Mouse (Mus musculus) CH12F3 (cell line): ENCODE measurements at regions not wholly inside any gene's neighbourhood (a gene's known extent, or its start where the extent isn't known, plus 50 kb on each side); places are given as distances from the start of the nearest gene placed in this dataset.

ENCODE experiments used
- in situ Hi-C: fragments of 300-500 bp; cut with MboI; formaldehyde crosslinking; loops from 2 replicates; pipeline ENCODE4 v1.14.3; 2020; ENCODE audit warnings: low sequenced_read_pairs

- in situ Hi-C loops: no loop called here
Observed at GRCm38 (mm10) chr5:139598715-139599114, 55.4 kb downstream of the Uncx start.

- in situ Hi-C loops: no loop called here
Observed at GRCm38 (mm10) chr5:139599191-139599937, 56.1 kb downstream of the Uncx start.

GRCm38 (mm10) chr5:139600213-139600612, 56.9 kb downstream of the Uncx start:
- in situ Hi-C loops: no loop called here

GRCm38 (mm10) chr5:139602860-139603259, 59.6 kb downstream of the Uncx start:
- in situ Hi-C loops: no loop called here

- in situ Hi-C loops: no loop called here
Observed at GRCm38 (mm10) chr5:139603535-139603934, 60.2 kb downstream of the Uncx start.

- in situ Hi-C loops: no loop called here
Observed at GRCm38 (mm10) chr5:139604327-139604726, 61.0 kb downstream of the Uncx start.

- in situ Hi-C loops: no loop called here
Observed at GRCm38 (mm10) chr5:139610610-139611520, 67.6 kb downstream of the Uncx start.

- in situ Hi-C loops: no loop called here
Observed at GRCm38 (mm10) chr5:139612224-139612623, 68.9 kb downstream of the Uncx start.

GRCm38 (mm10) chr5:139612676-139613075, 69.4 kb downstream of the Uncx start:
- in situ Hi-C loops: no loop called here

- in situ Hi-C loops: no loop called here
Observed at GRCm38 (mm10) chr5:139613601-139614000, 70.3 kb downstream of the Uncx start.

- in situ Hi-C loops: no loop called here
Observed at GRCm38 (mm10) chr5:139619301-139620161, 76.2 kb downstream of the Uncx start.

GRCm38 (mm10) chr5:139625871-139626460, 82.7 kb downstream of the Uncx start:
- in situ Hi-C loops: no loop called here

GRCm38 (mm10) chr5:139627552-139627951, 84.3 kb downstream of the Uncx start:
- in situ Hi-C loops: no loop called here

GRCm38 (mm10) chr5:139637028-139637427, 93.7 kb downstream of the Uncx start:
- in situ Hi-C loops: no loop called here

GRCm38 (mm10) chr5:139640652-139641612, 95.2 kb downstream of the Micall2 start:
- in situ Hi-C loops: no loop called here

GRCm38 (mm10) chr5:139644816-139645215, 91.3 kb downstream of the Micall2 start:
- in situ Hi-C loops: no loop called here

GRCm38 (mm10) chr5:139651041-139651440, 85.1 kb downstream of the Micall2 start:
- in situ Hi-C loops: loop anchor here (25.0 kb wide), 1 partner anchor 289 kb away; the partner anchor contains the start of genes Cox19 and Cyp2w1
